Mouse (Mus musculus): ENCODE results near the gene Cavin2. TPM values are rescaled to one million over a fixed set of nuclear protein-coding genes. Genes with fewer than 3 reads are reported as not detected.
A peak's percentile ranks its signal among the peaks of the same experiment; 100 is the strongest.

Gene Cavin2
- polyA plus RNA-seq, 2 experiments = 25.6 to 50.9 TPM

DNA sequence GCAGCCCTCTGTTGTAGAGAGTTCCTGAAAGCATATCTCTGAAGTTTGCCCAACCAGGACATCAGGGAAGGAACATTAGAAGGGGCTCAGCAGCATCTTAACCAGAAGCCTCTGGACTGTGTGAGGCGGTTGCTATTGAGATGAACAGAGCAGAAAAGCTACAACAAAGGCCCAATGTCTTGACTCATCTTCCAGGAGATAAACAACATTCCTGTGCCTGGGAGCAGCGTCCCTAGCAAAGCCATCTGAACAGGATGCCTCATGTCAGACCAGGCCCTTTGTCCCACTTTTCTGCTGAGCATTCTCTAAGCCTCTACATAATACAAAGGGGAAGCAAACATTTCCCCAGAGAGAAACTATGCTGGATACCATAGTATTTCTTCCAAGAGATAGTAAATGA lies 26.6 kb downstream of the Cavin2 start:
- Histone ChIP-seq H3K27ac (replicated peaks; ENCODE audit: low read depth, low read length) (no peak overlapping the region), H3K9me3 (ENCODE audit: control insufficient read depth, low read length) (no peaks in the 10 kb centered on the region), H3K4me3 (replicated peaks; ENCODE audit: low read length) (no peak overlapping the region), H3K27me3 (ENCODE audit: control insufficient read depth, insufficient read depth, low read length) (no peaks in the 10 kb centered on the region), H3K36me3 (ENCODE audit: control insufficient read depth, insufficient read depth, low read length) (no peaks in the 10 kb centered on the region), H3K4me2 (replicated peaks; ENCODE audit: low read depth, low read length, severe bottlenecking) (no peak overlapping the region), H3K4me1 (ENCODE audit: control insufficient read depth, insufficient read depth, low read length) (no peaks in the 10 kb centered on the region), H3K9ac (ENCODE audit: low read depth, low read length, severe bottlenecking) (no peak overlapping the region)
- TF ChIP-seq POLR2A (IDR thresholded peaks at IDR 0.05; ENCODE audit: borderline replicate concordance, extremely low read depth, insufficient read depth, insufficient read length) = no peak
- ATAC-seq (ENCODE audit: low FRiP score, low read depth) (no peak), DNase-seq (ENCODE audit: low spot score) (no peak)
- WGBS = 61% methylated on average over 2 of the region's 2 CpGs

DNA sequence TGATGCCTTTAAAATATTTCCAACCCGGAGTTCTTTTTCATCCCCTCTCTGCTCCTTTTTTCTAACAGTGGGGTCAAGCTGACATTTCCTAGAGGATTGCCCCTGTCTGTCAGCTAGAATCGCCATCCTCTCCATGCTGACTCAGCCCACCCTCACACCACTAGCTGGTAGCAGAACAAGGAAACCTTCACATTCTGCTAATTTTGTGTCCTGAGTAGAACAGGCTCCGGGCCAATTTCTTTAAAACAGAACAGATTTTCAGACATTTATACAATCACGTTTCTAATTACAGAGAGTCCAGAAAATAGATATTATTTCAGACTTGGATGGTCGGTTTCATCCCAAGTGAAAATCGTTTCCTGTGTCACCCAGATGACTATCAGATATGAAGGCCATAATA lies 34.6 kb downstream of the Cavin2 start:
- Histone ChIP-seq H3K4me1 (ENCODE audit: control insufficient read depth, insufficient read depth, low read length) (no peaks in the 10 kb centered on the region), H3K27me3 (ENCODE audit: control insufficient read depth, insufficient read depth, low read length) (no peaks in the 10 kb centered on the region), H3K4me3 (replicated peaks; ENCODE audit: low read length) (no peak overlapping the region), H3K9me3 (ENCODE audit: control insufficient read depth, low read length) (no peaks in the 10 kb centered on the region), H3K4me2 (replicated peaks; ENCODE audit: low read depth, low read length, severe bottlenecking) (no peak overlapping the region), H3K27ac (replicated peaks; ENCODE audit: low read depth, low read length) (no peak overlapping the region), H3K36me3 (ENCODE audit: control insufficient read depth, insufficient read depth, low read length) (no peaks in the 10 kb centered on the region), H3K9ac (ENCODE audit: low read depth, low read length, severe bottlenecking) (no peak overlapping the region)
- ATAC-seq (ENCODE audit: low FRiP score, low read depth) (no peak), DNase-seq (ENCODE audit: low spot score) (no peak)
- 79% methylated on average over 6 of the region's 6 CpGs for WGBS
- TF ChIP-seq POLR2A (IDR thresholded peaks at IDR 0.05; ENCODE audit: borderline replicate concordance, extremely low read depth, insufficient read depth, insufficient read length) = no peak

DNA sequence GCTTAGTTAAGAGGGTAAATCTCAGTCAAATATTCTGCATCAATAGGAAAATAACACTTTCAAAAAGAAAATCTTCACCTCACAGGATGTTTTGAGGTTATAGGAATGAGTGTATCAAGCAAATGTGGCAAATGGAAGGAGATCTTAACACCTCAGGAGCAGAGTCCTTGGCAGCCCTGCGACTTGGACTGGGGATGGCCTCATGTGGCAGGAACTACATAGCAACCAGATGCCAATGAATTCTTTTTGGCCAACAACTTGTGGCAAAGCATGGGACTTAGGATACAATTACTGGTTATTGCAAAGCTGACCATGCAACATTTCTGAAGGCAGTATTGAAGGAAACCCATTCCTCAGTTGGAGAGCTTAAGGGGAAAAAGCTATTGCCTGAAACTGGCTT lies 39.6 kb downstream of the Cavin2 start:
- H3K4me2 ChIP-seq (replicated peaks; ENCODE audit: low read depth, low read length, severe bottlenecking) = no peak overlapping the region
- ATAC-seq (ENCODE audit: low FRiP score, low read depth) = no peak
- H3K4me3 ChIP-seq (replicated peaks; ENCODE audit: low read length) = no peak overlapping the region
- no peaks in the 10 kb centered on the region for H3K36me3 ChIP-seq (ENCODE audit: control insufficient read depth, insufficient read depth, low read length)
- H3K27me3 ChIP-seq (ENCODE audit: control insufficient read depth, insufficient read depth, low read length) = no peaks in the 10 kb centered on the region
- no peak overlapping the region for H3K9ac ChIP-seq (ENCODE audit: low read depth, low read length, severe bottlenecking)
- 78% methylated on average over 1 of the region's 1 CpGs for WGBS
- no peaks in the 10 kb centered on the region for H3K9me3 ChIP-seq (ENCODE audit: control insufficient read depth, low read length)
- DNase-seq (ENCODE audit: low spot score) = no peak
- no peak overlapping the region for H3K27ac ChIP-seq (replicated peaks; ENCODE audit: low read depth, low read length)
- no peaks in the 10 kb centered on the region for H3K4me1 ChIP-seq (ENCODE audit: control insufficient read depth, insufficient read depth, low read length)
- TF ChIP-seq POLR2A (IDR thresholded peaks at IDR 0.05; ENCODE audit: borderline replicate concordance, extremely low read depth, insufficient read depth, insufficient read length) = no peak

DNA sequence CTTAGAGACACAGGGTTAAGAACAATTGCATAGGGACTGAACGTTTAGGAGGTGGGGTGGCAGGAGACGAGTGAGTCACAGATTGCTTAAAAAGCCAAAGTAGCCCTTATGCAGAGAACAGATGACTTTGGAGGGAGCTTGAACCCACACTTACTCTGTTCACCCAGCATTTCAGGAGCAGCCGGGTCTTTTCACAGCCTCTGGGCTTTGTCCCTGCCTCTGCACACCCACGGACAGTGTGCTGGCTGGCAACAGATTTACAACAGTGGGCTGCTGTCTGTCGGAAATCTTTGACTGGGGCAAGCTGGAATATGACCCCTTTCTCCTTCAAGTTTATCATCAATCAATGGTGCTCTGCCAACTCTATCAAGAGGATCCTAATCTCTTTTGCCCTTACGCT lies 44.1 kb downstream of the Cavin2 start:
- Histone ChIP-seq H3K27me3 (ENCODE audit: control insufficient read depth, insufficient read depth, low read length) (no peaks in the 10 kb centered on the region), H3K27ac (replicated peaks; ENCODE audit: low read depth, low read length) (no peak overlapping the region), H3K36me3 (ENCODE audit: control insufficient read depth, insufficient read depth, low read length) (no peaks in the 10 kb centered on the region), H3K9ac (ENCODE audit: low read depth, low read length, severe bottlenecking) (no peak overlapping the region), H3K4me3 (replicated peaks; ENCODE audit: low read length) (no peak overlapping the region), H3K4me2 (replicated peaks; ENCODE audit: low read depth, low read length, severe bottlenecking) (no peak overlapping the region), H3K4me1 (ENCODE audit: control insufficient read depth, insufficient read depth, low read length) (no peaks in the 10 kb centered on the region), H3K9me3 (ENCODE audit: control insufficient read depth, low read length) (no peaks in the 10 kb centered on the region)
- DNase-seq (ENCODE audit: low spot score) (no peak), ATAC-seq (ENCODE audit: low FRiP score, low read depth) (no peak)
- no peak for TF ChIP-seq POLR2A (IDR thresholded peaks at IDR 0.05; ENCODE audit: borderline replicate concordance, extremely low read depth, insufficient read depth, insufficient read length)
- WGBS = 36% methylated on average over 6 of the region's 6 CpGs

- no peaks in the 10 kb centered on the region for H3K27me3 ChIP-seq (ENCODE audit: control insufficient read depth, insufficient read depth, low read length)
- no peak for TF ChIP-seq POLR2A (IDR thresholded peaks at IDR 0.05; ENCODE audit: borderline replicate concordance, extremely low read depth, insufficient read depth, insufficient read length)
- WGBS = 14% methylated on average over 18 of the region's 18 CpGs
- peak overlapping the region; percentile 35 for H3K9ac ChIP-seq (ENCODE audit: low read depth, low read length, severe bottlenecking)
- DNase-seq (ENCODE audit: low spot score) = peak; percentile 89
- peak; percentile 88 for ATAC-seq (ENCODE audit: low FRiP score, low read depth)
- H3K4me3 ChIP-seq (replicated peaks; ENCODE audit: low read length) = peak overlapping the region; percentile 30
- no peaks in the 10 kb centered on the region for H3K4me1 ChIP-seq (ENCODE audit: control insufficient read depth, insufficient read depth, low read length)
- H3K9me3 ChIP-seq (ENCODE audit: control insufficient read depth, low read length) = no peaks in the 10 kb centered on the region
- peak overlapping the region; percentile 49 for H3K4me2 ChIP-seq (replicated peaks; ENCODE audit: low read depth, low read length, severe bottlenecking)
- H3K36me3 ChIP-seq (ENCODE audit: control insufficient read depth, insufficient read depth, low read length) = no peaks in the 10 kb centered on the region
- H3K27ac ChIP-seq (replicated peaks; ENCODE audit: low read depth, low read length) = no peak overlapping the region
Measured at GRCm38 (mm10) chr1:51333557-51334285, 44.8 kb downstream of the Cavin2 start.
